Mouse (Mus musculus): ENCODE measurements at regions not wholly inside any gene's neighbourhood (a gene's known extent, or its start where the extent isn't known, plus 50 kb on each side); places are given as distances from the start of the nearest gene placed in this dataset.

DNA sequence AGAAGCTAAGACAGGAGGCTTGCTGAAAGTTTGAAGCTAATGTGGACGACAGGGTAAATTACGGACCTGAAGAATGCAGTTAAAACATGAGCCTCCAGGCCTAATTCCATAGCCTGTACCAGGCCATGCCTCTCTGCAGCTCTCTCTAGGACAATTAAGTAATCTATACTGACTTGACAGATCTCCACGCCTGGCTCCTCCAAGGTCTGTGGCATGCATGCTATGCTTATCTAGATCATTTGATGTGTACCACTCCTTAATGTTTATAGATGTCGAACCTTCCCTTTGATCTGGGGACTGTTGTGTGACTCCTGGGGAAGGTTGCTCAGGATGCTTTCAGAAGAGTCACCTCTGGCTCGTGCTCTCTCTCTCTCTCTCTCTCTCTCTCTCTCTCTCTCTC is 62.2 kb upstream of the Cd55 start:
- DNase-seq, result no peak

DNA sequence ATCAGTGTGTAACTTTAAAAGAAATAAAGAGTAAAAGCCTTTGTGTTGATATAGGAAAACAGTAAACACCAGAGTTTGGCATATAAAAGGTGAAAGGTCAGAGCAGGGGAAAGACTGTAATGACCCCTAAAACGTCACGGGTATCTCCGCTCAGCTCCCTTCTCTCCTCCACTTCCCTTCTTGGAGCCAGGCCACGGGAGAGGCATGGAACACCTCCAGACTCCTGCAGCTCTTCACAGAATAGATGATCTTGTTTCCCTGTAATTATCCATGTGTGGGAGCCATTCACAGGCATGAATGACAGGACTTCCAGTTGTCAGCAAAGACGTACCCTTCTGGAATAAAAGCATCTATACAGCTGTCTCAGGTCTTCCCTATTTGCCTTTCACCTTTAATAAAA is 55.3 kb upstream of the Cd55 start:
- DNase-seq, result no peak

DNA sequence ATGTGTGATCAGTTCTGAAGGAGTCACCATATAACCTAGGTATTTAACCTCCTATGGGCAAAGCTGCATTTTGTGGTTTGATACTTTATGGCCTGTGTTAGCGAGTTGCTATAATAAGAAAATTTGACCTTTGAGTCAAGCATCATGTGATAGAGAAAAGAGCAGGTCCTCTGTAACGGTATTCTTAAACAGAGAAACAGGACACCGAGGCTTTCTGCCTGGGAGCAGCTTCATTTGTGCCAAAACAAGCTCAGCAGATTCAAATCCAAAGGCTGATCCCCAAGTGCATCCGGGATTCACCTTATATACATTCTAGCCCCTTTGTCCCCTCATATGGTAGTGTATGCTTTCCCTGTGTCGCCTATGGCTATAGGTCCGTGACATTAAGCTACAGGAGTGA is 54.1 kb upstream of the Cd55 start:
- DNase-seq, result no peak

DNA sequence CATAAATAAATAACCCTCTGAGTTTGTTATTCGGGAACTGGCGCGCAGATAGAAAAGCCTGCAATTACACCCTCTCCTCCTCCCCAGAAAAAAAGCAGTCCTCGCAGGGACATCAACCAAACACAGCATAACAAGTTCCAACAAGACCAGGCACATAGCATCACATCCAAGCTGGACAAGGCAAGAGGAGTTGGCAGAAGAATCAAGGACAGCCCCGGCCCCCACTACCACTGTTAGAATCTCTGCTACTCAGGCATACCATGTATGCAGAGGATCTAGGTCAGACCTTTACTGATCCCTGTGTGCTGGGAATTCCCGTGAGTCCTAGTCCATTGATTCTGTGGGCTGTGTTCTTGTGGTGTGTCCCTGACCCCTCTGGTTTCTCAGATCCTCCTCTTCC is 52.8 kb upstream of the Cd55 start:
- DNase-seq, result no peak

DNA sequence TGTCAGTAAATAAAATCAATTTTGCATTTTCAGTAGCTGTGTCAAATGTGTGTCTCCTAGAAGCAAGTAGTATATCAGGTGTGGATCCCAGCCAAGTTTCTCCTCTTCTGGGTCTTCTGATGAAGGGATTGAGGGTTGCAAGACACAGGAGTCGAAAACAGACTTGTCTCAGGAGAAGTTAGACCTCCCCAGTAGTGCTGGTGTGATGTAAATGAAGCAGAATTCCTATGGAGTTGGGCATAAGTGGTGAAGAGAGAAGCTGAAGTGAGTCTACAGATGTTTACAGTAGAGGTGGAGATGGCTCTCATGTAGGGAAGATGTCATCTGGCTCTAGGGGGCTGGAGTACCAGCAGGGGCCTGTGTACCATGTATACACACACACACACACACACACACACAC is 50.9 kb upstream of the Cd55 start:
- DNase-seq, result no peak

DNA sequence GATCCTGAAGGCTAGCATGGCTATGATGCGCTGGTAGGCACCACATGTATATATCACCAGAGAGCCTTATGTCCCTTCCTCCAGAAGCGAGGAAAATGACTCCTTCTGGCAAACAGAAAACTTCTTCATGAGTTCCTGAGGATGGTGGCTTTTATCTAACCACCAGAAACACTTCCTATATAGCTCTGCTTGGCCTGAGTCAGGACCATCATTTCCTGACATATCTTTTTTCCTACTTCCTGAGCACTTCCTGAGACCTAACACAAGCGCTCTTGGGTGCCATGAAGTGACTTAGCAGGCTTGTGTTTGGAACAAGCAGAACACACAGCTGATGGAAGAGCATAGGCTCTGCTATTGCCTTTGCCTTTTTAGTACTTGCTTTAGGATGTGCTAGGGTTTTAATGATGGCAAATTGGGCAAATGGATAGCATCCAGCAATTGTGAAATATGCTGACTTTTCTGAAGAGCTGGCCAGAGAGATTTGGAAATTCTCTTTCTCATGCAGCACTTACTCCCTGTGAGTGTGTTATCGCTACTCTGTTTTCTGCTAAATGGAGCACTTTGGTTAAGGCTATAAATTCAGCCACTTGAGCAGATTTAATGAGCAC is 50.4 kb upstream of the Cd55 start:
- peak; percentile 11 for DNase-seq

Data from adrenal gland, postnatal 10 days (tissue).